Mouse (Mus musculus): ENCODE data around the gene Ide.

Gene Ide

GRCm38 (mm10) chr19:37335392-37335791, 2.3 kb downstream of the Ide start:
- DNase-seq (ENCODE audit: low read depth, low spot score), result no peak

- DNase-seq (ENCODE audit: low read depth, low spot score), result no peak
These were observed 4.3 kb downstream of the Ide start for GRCm38 (mm10) chr19:37333357-37333756.

GRCm38 (mm10) chr19:37332726-37333125, 4.9 kb downstream of the Ide start:
- DNase-seq (ENCODE audit: low read depth, low spot score), result no peak

- DNase-seq (ENCODE audit: low read depth, low spot score), result no peak
These were observed 10.4 kb downstream of the Ide start for GRCm38 (mm10) chr19:37327216-37327615.

- DNase-seq (ENCODE audit: low read depth, low spot score), result no peak
These were observed 14.1 kb downstream of the Ide start for GRCm38 (mm10) chr19:37323566-37323965.

- no peak for DNase-seq (ENCODE audit: low read depth, low spot score)
These were observed 16.6 kb downstream of the Ide start for GRCm38 (mm10) chr19:37320802-37321619.

GRCm38 (mm10) chr19:37317359-37317758, 20.3 kb downstream of the Ide start:
- no peak for DNase-seq (ENCODE audit: low read depth, low spot score)

GRCm38 (mm10) chr19:37315091-37315490, 22.6 kb downstream of the Ide start:
- DNase-seq (ENCODE audit: low read depth, low spot score), result no peak

GRCm38 (mm10) chr19:37311426-37311825, 26.2 kb downstream of the Ide start:
- DNase-seq (ENCODE audit: low read depth, low spot score), result no peak

GRCm38 (mm10) chr19:37310133-37310532, 27.5 kb downstream of the Ide start:
- DNase-seq (ENCODE audit: low read depth, low spot score), result peak; percentile 16

GRCm38 (mm10) chr19:37308941-37309340, 28.7 kb downstream of the Ide start:
- DNase-seq (ENCODE audit: low read depth, low spot score), result no peak

- DNase-seq (ENCODE audit: low read depth, low spot score), result no peak
These were observed 29.7 kb downstream of the Ide start for GRCm38 (mm10) chr19:37307826-37308545.

GRCm38 (mm10) chr19:37306176-37306575, 31.5 kb downstream of the Ide start:
- no peak for DNase-seq (ENCODE audit: low read depth, low spot score)

GRCm38 (mm10) chr19:37304866-37305265, 32.8 kb downstream of the Ide start:
- no peak for DNase-seq (ENCODE audit: low read depth, low spot score)

- no peak for DNase-seq (ENCODE audit: low read depth, low spot score)
These were observed 33.6 kb downstream of the Ide start for GRCm38 (mm10) chr19:37304006-37304405.

- no peak for DNase-seq (ENCODE audit: low read depth, low spot score)
These were observed 35.9 kb downstream of the Ide start for GRCm38 (mm10) chr19:37301733-37302132.

- DNase-seq (ENCODE audit: low read depth, low spot score), result no peak
These were observed 46.0 kb downstream of the Ide start for GRCm38 (mm10) chr19:37291676-37292075.

- no peak for DNase-seq (ENCODE audit: low read depth, low spot score)
These were observed 46.7 kb downstream of the Ide start for GRCm38 (mm10) chr19:37290906-37291305.

GRCm38 (mm10) chr19:37284775-37285174, 52.9 kb downstream of the Ide start:
- DNase-seq (ENCODE audit: low read depth, low spot score), result peak; percentile 85

GRCm38 (mm10) chr19:37283166-37283565, 54.5 kb downstream of the Ide start:
- no peak for DNase-seq (ENCODE audit: low read depth, low spot score)

- DNase-seq (ENCODE audit: low read depth, low spot score), result no peak
These were observed 55.9 kb downstream of the Ide start for GRCm38 (mm10) chr19:37281710-37282109.

- DNase-seq (ENCODE audit: low read depth, low spot score), result no peak
These were observed 58.5 kb downstream of the Ide start for GRCm38 (mm10) chr19:37279194-37279593.

GRCm38 (mm10) chr19:37275555-37275954, 62.1 kb downstream of the Ide start:
- DNase-seq (ENCODE audit: low read depth, low spot score), result no peak

Measured in A20 (cell line).